Mouse (Mus musculus): ENCODE data around the gene Ces1g.

DNA sequence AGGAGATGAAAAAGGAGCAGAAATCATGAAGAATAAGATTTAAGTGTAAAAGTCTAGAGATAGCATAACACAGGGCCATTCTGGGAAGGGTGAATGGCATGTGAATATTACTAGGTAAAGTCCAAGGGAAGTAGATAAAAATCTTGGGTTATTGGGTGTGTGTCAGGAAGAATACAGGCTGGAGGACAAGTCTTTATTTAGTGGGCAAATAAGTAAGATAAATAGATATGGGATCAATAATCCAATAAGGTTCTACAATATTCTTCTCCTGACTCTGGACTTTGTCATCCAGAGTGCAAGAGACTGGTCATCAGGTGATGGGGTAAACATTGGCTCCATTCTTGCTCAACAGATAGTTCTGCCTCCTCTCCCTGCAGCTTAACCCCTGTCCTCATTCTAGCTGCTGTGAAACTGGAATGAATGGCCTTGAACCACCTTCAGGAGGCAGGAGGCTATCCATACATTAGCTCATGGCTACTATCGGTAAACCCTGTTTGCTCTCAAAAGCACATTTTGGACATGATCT lies 84.6 kb downstream of the Ces1g start:
- TF ChIP-seq MAX (IDR thresholded peaks at IDR 0.05; ENCODE audit: low read depth) (no peak), USF1 (IDR thresholded peaks at IDR 0.05; ENCODE audit: low read depth) (no peak), POLR2A (IDR thresholded peaks at IDR 0.05; ENCODE audit: insufficient read length, low read depth) (no peak), E2F4 (IDR thresholded peaks at IDR 0.05; ENCODE audit: insufficient read depth) (no peak), TCF12 (IDR thresholded peaks at IDR 0.05; ENCODE audit: insufficient read depth, poor library complexity, severe bottlenecking) (no peak), MYOG (IDR thresholded peaks at IDR 0.05; ENCODE audit: control insufficient read depth in 1 of 3, insufficient read depth in 1 of 3, insufficient read length in 2 of 3, low read depth in 2 of 3) (no peak)
